In genomic region chr2:112597064-112597463, GRCm38 (mm10) we compare ENCODE assay signal across 33 mouse cellular contexts.
"Had no signal": no experiment of that assay in that cellular context is flagged by ENCODE, and none has a peak within 500 bp of the region (broad histone marks: within the 10 kb centered on the region; RNA-seq: fewer than 3 reads in every experiment).

No protein-coding gene starts in this region.

- H3K9me3 ChIP-seq: heart, embryonic 12.5 days; heart, embryonic 13.5 days; heart, embryonic 15.5 days; hindbrain, embryonic 10.5 days; hindbrain, embryonic 12.5 days; hindbrain, embryonic 13.5 days; hindbrain, embryonic 15.5 days; intestine, embryonic 15.5 days; kidney, embryonic 15.5 days had no signal

- H3K9ac ChIP-seq: heart, embryonic 12.5 days; heart, embryonic 13.5 days; heart, embryonic 15.5 days; hindbrain, embryonic 12.5 days; hindbrain, embryonic 13.5 days; hindbrain, embryonic 15.5 days; intestine, embryonic 15.5 days; kidney, embryonic 15.5 days had no signal

- H3K4me3 ChIP-seq: heart, embryonic 12.5 days; heart, embryonic 13.5 days; heart, embryonic 15.5 days; hindbrain, embryonic 10.5 days; hindbrain, embryonic 12.5 days; hindbrain, embryonic 13.5 days; hindbrain, embryonic 15.5 days; intestine, embryonic 15.5 days; kidney, embryonic 15.5 days; layer of hippocampus, adult 2 months; left cerebral cortex, adult 2 months had no signal

- DNase-seq: heart, postnatal 10 days; heart, postnatal 14 days; heart, postnatal 36 days; heart, postnatal 4 days; kidney, adult 11 months; kidney, adult 18-20 months; kidney, adult 2 months; kidney, adult 8-10 months; kidney, adult 9 months; kidney, postnatal 10 days; kidney, postnatal 14 days; kidney, postnatal 25 days; kidney, postnatal 36 days; kidney, postnatal 4 days; layer of hippocampus, adult 9-11 months; layer of hippocampus, postnatal 36 days had no signal

- H3K27me3 ChIP-seq: heart, embryonic 12.5 days; heart, embryonic 13.5 days; heart, embryonic 15.5 days; hindbrain, embryonic 12.5 days; hindbrain, embryonic 13.5 days; hindbrain, embryonic 15.5 days; intestine, embryonic 15.5 days; kidney, embryonic 15.5 days had no signal

- H3K4me2 ChIP-seq: heart, embryonic 12.5 days; heart, embryonic 13.5 days; heart, embryonic 15.5 days; hindbrain, embryonic 12.5 days; hindbrain, embryonic 13.5 days; hindbrain, embryonic 15.5 days; intestine, embryonic 15.5 days; kidney, embryonic 15.5 days had no signal

- H3K4me1 ChIP-seq: hindbrain, embryonic 12.5 days; hindbrain, embryonic 13.5 days; hindbrain, embryonic 15.5 days; intestine, embryonic 15.5 days; kidney, embryonic 15.5 days had no signal

- H3K27ac ChIP-seq: heart, embryonic 13.5 days; heart, embryonic 15.5 days; hindbrain, embryonic 10.5 days; hindbrain, embryonic 12.5 days; hindbrain, embryonic 13.5 days; hindbrain, embryonic 15.5 days; hindbrain, postnatal 0 days; intestine, embryonic 15.5 days; kidney, embryonic 15.5 days; kidney, postnatal 0 days; layer of hippocampus, adult 2 months; left cerebral cortex, adult 2 months had no signal

- ATAC-seq: hindbrain, embryonic 16.5 days; hindbrain, postnatal 0 days; inflammation-experienced regulatory T-cells, adult 6 months; intestine, embryonic 15.5 days; intestine, embryonic 16.5 days; intestine, postnatal 0 days had no signal

- H3K36me3 ChIP-seq: heart, embryonic 12.5 days; heart, embryonic 13.5 days; heart, embryonic 15.5 days; hindbrain, embryonic 10.5 days; hindbrain, embryonic 12.5 days; hindbrain, embryonic 13.5 days; hindbrain, embryonic 15.5 days; intestine, embryonic 15.5 days; kidney, embryonic 15.5 days had no signal
